Mouse (Mus musculus) G1E (cell line): ENCODE measurements around the gene Plb1. TPM values are rescaled to one million over a fixed set of nuclear protein-coding genes. Genes with fewer than 3 reads are reported as not detected.

ENCODE experiments used
- ATAC-seq: 2 replicates; pipeline ENCODE4 v1.8.0; 2016; ENCODE audit warnings: mild to moderate bottlenecking; ENCODE audit not compliant: insufficient number of reproducible peaks, poor library complexity, low FRiP score, severe bottlenecking; ENCODE audit errors: extremely low read depth
- DNase-seq: peaks from one replicate; pipeline ENCODE4 v3.0.0; 2012; ENCODE audit warnings: low spot score
- H3K27me3 ChIP-seq: 2 replicates; pipeline ENCODE4 v1.6.1; 2012; ENCODE audit warnings: mild to moderate bottlenecking, low read length, inconsistent platforms; ENCODE audit not compliant: insufficient read depth
- H3K36me3 ChIP-seq: replicated peaks from 2 replicates; pipeline ENCODE3; 2012; ENCODE audit warnings: mild to moderate bottlenecking, inconsistent platforms
- H3K4me1 ChIP-seq: 2 replicates; pipeline ENCODE4 v1.6.1; 2012; ENCODE audit warnings: low read depth, low read length, inconsistent platforms, mixed read lengths; ENCODE audit not compliant: insufficient read depth
- H3K4me3 ChIP-seq: 2 replicates; pipeline ENCODE4 v1.5.1; 2012; ENCODE audit warnings: low read depth, mild to moderate bottlenecking, inconsistent platforms, low read length, moderate library complexity, mixed read lengths
- H3K9me3 ChIP-seq: replicated peaks from 2 replicates; pipeline ENCODE4 v1.6.1; 2012; ENCODE audit warnings: inconsistent platforms
- CTCF ChIP-seq: IDR thresholded peaks from 2 replicates; pipeline ENCODE4 v1.5.1; 2012; ENCODE audit warnings: low read depth, low read length, inconsistent platforms, mixed read lengths
- GATA1 ChIP-seq: IDR thresholded peaks from 2 replicates; pipeline ENCODE4 v1.6.1; 2012; ENCODE audit warnings: borderline replicate concordance, low read length, inconsistent platforms, mixed read lengths
- GATA2 ChIP-seq: IDR thresholded peaks from 2 replicates; pipeline ENCODE4 v1.6.1; 2012; ENCODE audit warnings: low read depth, low read length, inconsistent platforms, borderline replicate concordance
- POLR2AphosphoS5 ChIP-seq: IDR thresholded peaks from 2 replicates; pipeline ENCODE4 v1.6.1; 2012; ENCODE audit warnings: low read depth, low read length, inconsistent platforms; ENCODE audit not compliant: insufficient replicate concordance
- TAL1 ChIP-seq: conservative IDR thresholded peaks from 2 replicates; pipeline ENCODE4 v1.6.1; 2012; ENCODE audit warnings: low read depth, low read length, inconsistent platforms, mixed read lengths
- polyA plus RNA-seq: library from polyadenylated mRNA; stranded (reverse); fragments of >175 nt; gene quantifications from 2 replicates; pipeline ENCODE4 v1.2.3, GENCODE M21; 2012
- total RNA-seq, 2 experiments: library from RNA; stranded (forward) in 1 of 2; stranded (reverse) in 1 of 2; fragments of 200-1000 nt in 1 of 2; fragments of >200 nt in 1 of 2; fragmentation: Nextera tagmentation in 1 of 2; gene quantifications; 2 replicates each; pipeline ENCODE4 v1.2.3; 2014 to 2017

Plb1 gene
- total and polyA plus RNA-seq, 3 experiments: 0.27 TPM; not detected in 2

DNA sequence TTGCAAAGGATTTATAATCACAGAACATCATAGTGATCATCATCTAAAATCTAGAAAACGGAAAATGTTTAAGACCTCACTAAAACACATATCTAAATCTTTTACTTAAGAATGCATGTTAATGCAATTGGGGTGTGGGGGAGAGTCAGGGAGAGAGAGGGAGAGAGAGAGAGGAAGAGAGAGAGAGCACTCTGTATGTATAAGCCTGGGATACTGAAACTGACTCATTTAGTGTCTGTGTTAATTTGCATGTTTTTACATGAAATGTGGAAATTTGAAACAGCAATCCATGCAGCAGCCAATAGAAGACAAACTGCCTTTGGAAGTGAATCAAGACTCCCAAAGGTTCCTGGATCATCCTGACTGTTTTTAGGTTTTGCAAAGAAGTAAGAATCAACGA, 181.1 kb downstream of the Plb1 start:
- ATAC-seq: no peak
- TF ChIP-seq GATA2: no peak
- TF ChIP-seq POLR2AphosphoS5: no peak
- TF ChIP-seq CTCF: no peak
- TF ChIP-seq TAL1: no peak
- no peak for TF ChIP-seq GATA1

DNA sequence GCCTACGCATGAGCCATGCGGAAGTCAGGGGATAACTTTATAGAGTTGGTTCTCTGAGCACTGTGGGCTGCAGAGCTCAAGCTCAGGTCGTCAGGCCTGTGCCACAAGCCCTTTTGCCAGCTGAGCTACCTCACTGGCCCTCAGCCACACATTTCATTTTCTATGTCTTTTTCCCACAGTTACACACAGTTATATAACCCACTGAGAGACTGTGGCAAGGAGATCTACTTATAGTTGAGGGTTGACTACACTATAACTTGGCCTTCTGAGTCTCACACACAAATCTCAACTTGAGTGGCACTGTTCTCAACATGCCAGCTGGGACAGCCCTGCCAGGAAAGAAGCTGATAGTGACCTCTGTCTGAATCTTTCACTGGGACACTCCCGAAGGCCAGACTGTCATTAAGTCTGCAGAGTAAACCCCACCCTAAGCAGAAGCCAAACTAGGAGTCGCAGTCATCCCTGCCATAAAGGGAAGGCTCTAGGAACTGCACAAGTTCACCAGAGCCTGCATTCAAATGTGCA, 182.0 kb downstream of the Plb1 start:
- ATAC-seq: no peak

More for the DNA sequence above, 181.1 kb downstream of the Plb1 start:
- peaks cover 5% of the 10 kb centered on the region; the same call in 1 of the 2 replicates for H3K4me1 ChIP-seq
- H3K36me3 ChIP-seq: no peaks in the 10 kb centered on the region
- H3K9me3 ChIP-seq: no peaks in the 10 kb centered on the region
- DNase-seq: no peak
- no peak overlapping the region for H3K4me3 ChIP-seq
- peaks cover 17% of the 10 kb centered on the region; the same call in 1 of the 2 replicates for H3K27me3 ChIP-seq

DNA sequence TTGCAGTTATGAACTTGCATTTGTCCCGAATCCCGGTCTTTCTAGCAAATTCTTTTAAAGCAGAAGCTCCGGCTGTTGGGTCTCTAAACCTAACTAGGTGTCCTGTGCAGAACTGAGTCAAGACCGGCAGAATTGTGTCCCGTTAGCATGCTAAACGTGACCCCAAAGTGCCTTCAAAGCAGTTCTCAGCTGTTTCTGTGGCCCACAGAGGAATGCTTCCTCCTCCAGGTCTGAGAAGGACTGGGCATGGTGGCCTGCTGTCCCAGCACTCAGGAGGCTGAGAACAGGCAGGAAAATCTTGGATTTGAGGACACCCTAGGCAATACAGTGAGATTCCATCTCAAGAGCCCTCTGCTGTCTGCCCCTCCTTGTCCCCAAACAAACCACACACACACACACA, 183.0 kb downstream of the Plb1 start:
- no peak for TF ChIP-seq TAL1
- Histone ChIP-seq H3K4me1 (peaks cover 5% of the 10 kb centered on the region; the same call in 1 of the 2 replicates), H3K4me3 (no peak overlapping the region), H3K36me3 (no peaks in the 10 kb centered on the region), H3K27me3 (peaks cover 13% of the 10 kb centered on the region; the same call in 1 of the 2 replicates), H3K9me3 (no peaks in the 10 kb centered on the region)
- ATAC-seq: no peak
- no peak for DNase-seq

More for the DNA sequence above, 182.0 kb downstream of the Plb1 start:
- H3K36me3 ChIP-seq: no peaks in the 10 kb centered on the region
- H3K4me1 ChIP-seq: peaks cover 5% of the 10 kb centered on the region; the same call in 1 of the 2 replicates
- peaks cover 17% of the 10 kb centered on the region; the same call in 1 of the 2 replicates for H3K27me3 ChIP-seq
- no peak for TF ChIP-seq TAL1
- no peak for TF ChIP-seq GATA1
- H3K4me3 ChIP-seq: no peak overlapping the region
- DNase-seq: no peak
- H3K9me3 ChIP-seq: no peaks in the 10 kb centered on the region

Other genes starting within 250 kb of the Plb1 start
- 0.15 and 0.34 TPM in 2 replicates for gene Fosl2, start 96.9 kb upstream of the Plb1 start, total RNA-seq (2014; fragmentation: Nextera tagmentation)
- gene Fosl2, start 96.9 kb upstream of the Plb1 start, total RNA-seq (2017): 1.1 and 1.8 TPM in 2 replicates
- gene Fosl2, start 96.9 kb upstream of the Plb1 start, polyA plus RNA-seq: 0.42 and 0.72 TPM in 2 replicates
- gene Ppp1cb, start 226.1 kb downstream of the Plb1 start, total RNA-seq (2014; fragmentation: Nextera tagmentation): 233 TPM in 2 replicates
- 206 and 250 TPM in 2 replicates for gene Ppp1cb, start 226.1 kb downstream of the Plb1 start, total RNA-seq (2017)
- gene Ppp1cb, start 226.1 kb downstream of the Plb1 start, polyA plus RNA-seq: 11.5 and 13.7 TPM in 2 replicates